Mouse (Mus musculus) limb, embryonic 13.5 days (tissue): Measurements from ENCODE around the gene Dusp5. TPM values are rescaled to one million over a fixed set of nuclear protein-coding genes. Genes with fewer than 3 reads are reported as not detected.
A peak's percentile ranks its signal among the peaks of the same experiment; 100 is the strongest.

ENCODE experiments used
- ATAC-seq: fragments of 200-750 bp; cut with Nextera tagmentation; 2 replicates; pipeline ENCODE4 v1.8.0; 2017; ENCODE audit warnings: low read depth, moderate number of reproducible peaks, moderate TSS enrichment; ENCODE audit not compliant: low FRiP score
- H3K27ac ChIP-seq: fragments of 300-500 bp; sonication (generic); 2 replicates; pipeline ENCODE4 v1.5.1; 2015; ENCODE audit warnings: inconsistent platforms, mild to moderate bottlenecking, moderate library complexity
- H3K27me3 ChIP-seq: fragments of 300-500 bp; sonication (generic); 2 replicates; pipeline ENCODE4 v1.6.1; 2015; ENCODE audit warnings: mild to moderate bottlenecking, inconsistent platforms
- H3K36me3 ChIP-seq: fragments of 300-500 bp; sonication (generic); 2 replicates; pipeline ENCODE4 v1.6.1; 2015; ENCODE audit warnings: inconsistent platforms, mild to moderate bottlenecking, moderate library complexity
- H3K4me1 ChIP-seq: fragments of 300-500 bp; sonication (generic); 2 replicates; pipeline ENCODE4 v1.6.1; 2015; ENCODE audit warnings: inconsistent platforms
- H3K4me2 ChIP-seq: fragments of 300-500 bp; sonication (generic); replicated peaks from 2 replicates; pipeline ENCODE4 v1.6.1; 2015; ENCODE audit warnings: inconsistent platforms, mild to moderate bottlenecking, moderate library complexity
- H3K4me3 ChIP-seq: fragments of 300-500 bp; sonication (generic); 2 replicates; pipeline ENCODE4 v1.5.1; 2015; ENCODE audit warnings: moderate library complexity, mild to moderate bottlenecking, inconsistent platforms
- H3K9ac ChIP-seq: fragments of 300-500 bp; sonication (generic); 2 replicates; pipeline ENCODE4 v1.6.1; 2015; ENCODE audit warnings: mild to moderate bottlenecking, inconsistent platforms
- H3K9me3 ChIP-seq: fragments of 300-500 bp; sonication (generic); 2 replicates; pipeline ENCODE4 v1.6.1; 2016; ENCODE audit warnings: inconsistent platforms
- WGBS: fragments of 180-500 bp; shearing (Covaris S2); methylation state at CpG from one replicate; pipeline ENCODE4 v1.1.7; 2015; 5-methylcytosine and 5-hydroxymethylcytosine counted together
- polyA plus RNA-seq: library from polyadenylated mRNA; unstranded; fragments of >200 nt; fragmentation: Nextera tagmentation; extraction: Ambion mirVana; gene quantifications from 2 replicates; pipeline ENCODE4 v1.2.1, GENCODE M21; 2015

Gene Dusp5
- polyA plus RNA-seq, 1 experiment from 2014 or later, result 2.1 TPM

GRCm38 (mm10) chr19:53554402-53554801 lies 25.5 kb downstream of the Dusp5 start:
- peaks cover 15% of the 10 kb centered on the region for H3K4me1 ChIP-seq
- 87% methylated on average over 11 of the region's 11 CpGs for WGBS
- H3K4me3 ChIP-seq, result no peak overlapping the region
- no peaks in the 10 kb centered on the region for H3K9me3 ChIP-seq
- H3K27me3 ChIP-seq, result no peaks in the 10 kb centered on the region
- no peak for ATAC-seq
- H3K9ac ChIP-seq, result no peak overlapping the region
- no peak overlapping the region for H3K27ac ChIP-seq
- no peak overlapping the region for H3K4me2 ChIP-seq
- H3K36me3 ChIP-seq, result no peaks in the 10 kb centered on the region

DNA sequence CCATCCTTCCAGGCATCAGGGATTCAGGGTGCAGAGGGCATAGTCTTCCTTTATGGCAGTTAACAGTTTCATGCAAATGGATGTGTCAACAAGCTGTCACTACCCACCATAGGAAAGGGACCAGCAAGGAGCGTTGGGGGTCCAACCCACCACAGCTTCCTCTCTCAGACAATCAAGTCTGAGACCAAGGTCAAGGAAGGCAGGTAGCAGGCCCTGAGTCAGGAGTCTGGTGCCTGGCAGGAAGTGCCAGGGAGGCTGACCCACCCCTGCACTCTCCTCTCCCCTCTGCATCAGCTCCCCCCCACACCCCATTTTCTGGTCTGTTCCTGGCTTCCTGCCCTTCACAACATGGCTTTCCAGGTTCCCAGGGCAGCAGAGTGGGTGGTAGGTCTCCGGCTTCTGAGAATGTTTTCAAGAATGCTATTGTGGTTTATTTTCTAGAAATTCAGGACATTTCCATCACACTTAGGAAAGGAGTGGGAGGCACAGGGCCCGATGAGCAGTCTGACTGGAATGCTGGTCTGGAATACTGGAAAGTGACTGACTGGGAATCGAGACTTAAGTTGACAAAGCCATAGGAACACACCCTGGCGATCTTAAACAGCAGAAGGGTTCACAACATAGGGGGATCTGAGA lies 26.2 kb downstream of the Dusp5 start:
- H3K27me3 ChIP-seq, result no peaks in the 10 kb centered on the region
- peaks cover 15% of the 10 kb centered on the region for H3K4me1 ChIP-seq
- no peak overlapping the region for H3K4me3 ChIP-seq
- no peak overlapping the region for H3K9ac ChIP-seq
- no peaks in the 10 kb centered on the region for H3K9me3 ChIP-seq
- no peak overlapping the region for H3K27ac ChIP-seq
- H3K4me2 ChIP-seq, result no peak overlapping the region
- H3K36me3 ChIP-seq, result no peaks in the 10 kb centered on the region
- no peak for ATAC-seq
- WGBS, result 66% methylated on average over 5 of the region's 5 CpGs

DNA sequence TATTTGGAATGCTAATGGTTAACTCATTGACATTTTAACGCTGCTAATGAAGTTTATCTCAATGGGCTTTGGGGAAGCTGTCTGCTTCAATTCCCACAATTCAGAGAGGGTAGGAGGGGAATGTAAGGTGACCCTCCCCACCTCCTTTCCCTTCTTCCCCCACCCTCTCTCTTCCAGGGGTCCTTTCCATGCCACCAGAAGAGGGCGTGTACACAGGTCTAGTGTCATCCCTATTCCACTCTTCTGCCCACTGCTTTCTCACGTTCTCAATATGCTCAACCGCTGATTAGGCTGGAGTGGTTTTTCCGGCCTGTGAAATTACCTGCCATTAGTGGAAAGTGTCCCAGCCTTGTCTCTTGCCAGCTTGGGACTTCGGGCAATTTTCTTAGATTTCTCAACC lies 27.9 kb downstream of the Dusp5 start:
- peaks cover 15% of the 10 kb centered on the region for H3K4me1 ChIP-seq
- WGBS, result 28% methylated on average over 6 of the region's 6 CpGs
- H3K4me2 ChIP-seq, result peak overlapping the region; percentile 62
- H3K27ac ChIP-seq, result 0 out of 2 replicates have a peak overlapping the region, but pooled peaks have one; percentile 6
- ATAC-seq, result no peak
- H3K27me3 ChIP-seq, result no peaks in the 10 kb centered on the region
- no peaks in the 10 kb centered on the region for H3K36me3 ChIP-seq
- no peaks in the 10 kb centered on the region for H3K9me3 ChIP-seq
- peak overlapping the region; percentile 48; the same call in 1 of the 2 replicates for H3K9ac ChIP-seq
- H3K4me3 ChIP-seq, result peak overlapping the region; percentile 28

DNA sequence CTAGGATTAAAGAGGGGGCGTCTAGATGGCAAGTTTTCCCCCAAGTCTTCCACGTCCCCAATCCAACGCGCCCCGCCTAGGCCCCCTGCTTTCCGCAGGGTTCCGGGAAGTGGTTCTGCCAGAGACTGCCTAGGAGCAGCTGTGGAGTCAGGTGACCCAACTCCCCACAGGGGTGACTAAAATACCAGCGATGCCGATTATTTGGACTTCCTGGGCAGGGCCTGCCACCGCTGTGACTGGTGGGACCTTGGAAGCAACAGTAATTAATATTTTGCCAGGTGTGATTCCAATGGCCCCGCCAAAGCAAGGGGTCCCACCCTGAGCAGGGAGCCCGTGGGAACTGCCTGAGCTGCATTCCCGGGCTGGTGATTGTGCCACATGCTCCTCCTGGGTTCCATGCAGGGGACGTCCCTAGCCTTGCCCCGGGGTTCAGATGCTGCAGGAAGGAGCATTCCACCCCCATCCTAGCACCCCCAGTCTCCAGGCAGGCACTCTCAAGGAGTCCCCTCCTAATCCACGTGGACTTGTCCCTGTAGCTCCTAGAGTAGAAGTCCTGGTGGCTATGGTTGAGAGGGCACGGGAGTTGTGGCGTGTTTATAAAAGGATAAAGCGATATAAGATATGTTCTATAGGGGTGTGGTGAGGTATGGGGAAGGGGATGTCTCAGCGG lies 28.5 kb downstream of the Dusp5 start:
- ATAC-seq, result peak; percentile 84
- H3K9me3 ChIP-seq, result no peaks in the 10 kb centered on the region
- H3K4me1 ChIP-seq, result peaks cover 15% of the 10 kb centered on the region
- peak overlapping the region; percentile 48; the same call in 1 of the 2 replicates for H3K9ac ChIP-seq
- H3K27me3 ChIP-seq, result no peaks in the 10 kb centered on the region
- H3K27ac ChIP-seq, result 0 out of 2 replicates have a peak overlapping the region, but pooled peaks have one; percentile 6
- peak overlapping the region; percentile 28 for H3K4me3 ChIP-seq
- H3K36me3 ChIP-seq, result no peaks in the 10 kb centered on the region
- H3K4me2 ChIP-seq, result peak overlapping the region; percentile 62
- WGBS, result 28% methylated on average over 20 of the region's 20 CpGs

- no peak for ATAC-seq
- Histone ChIP-seq H3K4me1 (peaks cover 15% of the 10 kb centered on the region), H3K27ac (no peak overlapping the region), H3K4me3 (no peak overlapping the region), H3K36me3 (no peaks in the 10 kb centered on the region), H3K9me3 (0 out of 2 replicates have a peak, but pooled peaks cover 3% of the 10 kb centered on the region), H3K27me3 (no peaks in the 10 kb centered on the region), H3K9ac (no peak overlapping the region), H3K4me2 (no peak overlapping the region)
- WGBS, result 87% methylated on average over 3 of the region's 3 CpGs
Observed at GRCm38 (mm10) chr19:53560436-53560835, 31.5 kb downstream of the Dusp5 start.

DNA sequence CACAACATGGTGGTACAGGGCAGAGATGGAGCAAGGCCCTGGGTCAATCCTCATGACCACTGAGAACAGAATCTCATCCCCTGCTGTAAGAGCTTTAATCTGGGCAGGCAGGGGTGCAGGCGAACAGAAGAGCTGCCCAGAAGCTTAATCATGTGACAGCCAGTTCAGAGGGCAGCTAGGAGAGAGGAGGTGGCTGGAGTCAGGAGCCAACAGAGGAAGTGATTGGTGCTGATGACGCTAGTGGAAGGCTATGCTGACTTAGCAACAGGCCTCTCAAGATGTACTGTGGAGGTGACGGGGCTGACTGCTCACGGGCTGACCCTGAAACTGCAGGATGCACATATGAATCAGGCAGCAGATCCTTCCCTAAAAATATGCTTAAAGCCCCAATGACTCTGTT lies 35.3 kb downstream of the Dusp5 start:
- H3K9ac ChIP-seq, result no peak overlapping the region
- no peaks in the 10 kb centered on the region for H3K4me1 ChIP-seq
- H3K36me3 ChIP-seq, result no peaks in the 10 kb centered on the region
- H3K27me3 ChIP-seq, result no peaks in the 10 kb centered on the region
- H3K9me3 ChIP-seq, result 0 out of 2 replicates have a peak, but pooled peaks cover 3% of the 10 kb centered on the region
- H3K4me3 ChIP-seq, result no peak overlapping the region
- H3K4me2 ChIP-seq, result no peak overlapping the region
- WGBS, result 44% methylated on average over 4 of the region's 4 CpGs
- no peak overlapping the region for H3K27ac ChIP-seq
- no peak for ATAC-seq

GRCm38 (mm10) chr19:53565565-53566277 lies 36.8 kb downstream of the Dusp5 start:
- H3K36me3 ChIP-seq, result no peaks in the 10 kb centered on the region
- no peak for ATAC-seq
- no peaks in the 10 kb centered on the region for H3K27me3 ChIP-seq
- H3K9ac ChIP-seq, result no peak overlapping the region
- no peak overlapping the region for H3K4me3 ChIP-seq
- H3K27ac ChIP-seq, result no peak overlapping the region
- H3K4me2 ChIP-seq, result no peak overlapping the region
- H3K4me1 ChIP-seq, result no peaks in the 10 kb centered on the region
- 92% methylated on average over 14 of the region's 14 CpGs for WGBS
- 0 out of 2 replicates have a peak, but pooled peaks cover 3% of the 10 kb centered on the region for H3K9me3 ChIP-seq

DNA sequence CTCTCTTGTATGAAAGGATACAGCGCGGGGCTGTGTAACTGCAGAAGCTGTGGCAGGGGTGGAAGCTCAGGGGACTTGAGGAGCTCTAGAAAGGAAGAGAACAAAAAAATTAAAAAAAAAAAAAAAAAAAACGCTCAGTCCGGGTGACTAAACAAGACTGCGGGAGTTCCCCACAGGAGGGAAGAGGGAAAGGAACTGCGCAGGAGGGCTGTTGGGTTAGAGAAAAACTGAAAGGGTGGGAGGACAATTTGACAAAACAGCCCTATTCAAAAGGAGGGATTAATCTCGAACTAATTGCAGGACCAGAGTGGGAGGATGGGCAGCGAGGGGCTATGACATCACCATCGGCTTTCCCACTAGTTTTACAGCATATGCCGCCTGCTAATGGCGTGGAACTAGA lies 39.0 kb downstream of the Dusp5 start:
- Histone ChIP-seq H3K4me2 (no peak overlapping the region), H3K27ac (no peak overlapping the region), H3K27me3 (no peaks in the 10 kb centered on the region), H3K36me3 (no peaks in the 10 kb centered on the region), H3K9ac (no peak overlapping the region), H3K9me3 (0 out of 2 replicates have a peak, but pooled peaks cover 3% of the 10 kb centered on the region), H3K4me1 (no peaks in the 10 kb centered on the region), H3K4me3 (no peak overlapping the region)
- ATAC-seq, result no peak
- WGBS, result 46% methylated on average over 10 of the region's 11 CpGs

GRCm38 (mm10) chr19:53568553-53568952 lies 39.6 kb downstream of the Dusp5 start:
- no peaks in the 10 kb centered on the region for H3K9me3 ChIP-seq
- no peak overlapping the region for H3K4me3 ChIP-seq
- 63% methylated on average over 3 of the region's 3 CpGs for WGBS
- H3K36me3 ChIP-seq, result no peaks in the 10 kb centered on the region
- H3K4me1 ChIP-seq, result no peaks in the 10 kb centered on the region
- H3K27me3 ChIP-seq, result no peaks in the 10 kb centered on the region
- ATAC-seq, result no peak
- no peak overlapping the region for H3K27ac ChIP-seq
- no peak overlapping the region for H3K9ac ChIP-seq
- no peak overlapping the region for H3K4me2 ChIP-seq

DNA sequence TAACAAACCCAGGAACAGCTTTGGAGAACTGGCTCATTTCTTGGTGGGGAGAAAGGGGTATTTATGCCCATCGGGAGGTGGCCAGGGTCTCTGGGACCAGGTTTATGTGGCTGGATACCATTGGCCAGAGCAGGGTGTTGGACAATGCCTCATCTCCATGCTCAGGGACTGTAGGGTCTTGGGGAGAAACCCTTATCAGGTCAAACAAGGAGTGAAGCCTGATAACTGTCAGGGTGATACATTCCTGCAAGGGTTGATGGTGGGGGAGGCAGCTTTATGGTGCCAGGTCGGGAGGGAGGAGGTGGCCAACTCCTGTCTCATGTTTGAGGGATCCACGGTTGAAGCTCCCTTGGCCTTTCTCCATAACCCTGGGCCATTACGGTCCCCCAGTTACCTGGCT lies 42.1 kb downstream of the Dusp5 start:
- ATAC-seq, result no peak
- no peak overlapping the region for H3K27ac ChIP-seq
- H3K9me3 ChIP-seq, result no peaks in the 10 kb centered on the region
- H3K9ac ChIP-seq, result no peak overlapping the region
- H3K36me3 ChIP-seq, result no peaks in the 10 kb centered on the region
- H3K4me2 ChIP-seq, result no peak overlapping the region
- H3K4me3 ChIP-seq, result no peak overlapping the region
- H3K4me1 ChIP-seq, result no peaks in the 10 kb centered on the region
- WGBS, result 76% methylated on average over 4 of the region's 4 CpGs
- H3K27me3 ChIP-seq, result no peaks in the 10 kb centered on the region

GRCm38 (mm10) chr19:53571501-53572428 lies 42.9 kb downstream of the Dusp5 start:
- ATAC-seq, result no peak
- WGBS, result 72% methylated on average over 18 of the region's 18 CpGs
- Histone ChIP-seq H3K4me1 (no peaks in the 10 kb centered on the region), H3K27me3 (no peaks in the 10 kb centered on the region), H3K9me3 (no peaks in the 10 kb centered on the region), H3K27ac (no peak overlapping the region), H3K4me3 (no peak overlapping the region), H3K36me3 (no peaks in the 10 kb centered on the region), H3K9ac (no peak overlapping the region), H3K4me2 (no peak overlapping the region)
